Mouse (Mus musculus) lung, embryonic 15.5 days (tissue): ENCODE data around the gene Sf3b5. TPM values are rescaled to one million over a fixed set of nuclear protein-coding genes. Genes with fewer than 3 reads are reported as not detected.
A peak's percentile ranks its signal among the peaks of the same experiment; 100 is the strongest.

Source experiments
- ATAC-seq: fragments of 200-750 bp; cut with Nextera tagmentation; 2 replicates; pipeline ENCODE4 v1.8.0; 2017; ENCODE audit warnings: moderate number of reproducible peaks, borderline replicate concordance; ENCODE audit not compliant: low FRiP score, low TSS enrichment; ENCODE audit errors: extremely low read depth
- H3K27ac ChIP-seq: fragments of 300-500 bp; sonication (generic); 2 replicates; pipeline ENCODE4 v1.5.1; 2015; ENCODE audit warnings: moderate library complexity, mild to moderate bottlenecking, inconsistent platforms
- H3K27me3 ChIP-seq: fragments of 300-500 bp; sonication (generic); 2 replicates; pipeline ENCODE4 v1.6.1; 2015; ENCODE audit warnings: inconsistent platforms
- H3K36me3 ChIP-seq: fragments of 300-500 bp; sonication (generic); 2 replicates; pipeline ENCODE4 v1.6.1; 2015; ENCODE audit warnings: inconsistent platforms
- H3K4me1 ChIP-seq: fragments of 300-500 bp; sonication (generic); 2 replicates; pipeline ENCODE4 v1.6.1; 2015; ENCODE audit warnings: inconsistent platforms
- H3K4me2 ChIP-seq: fragments of 300-500 bp; sonication (generic); 2 replicates; pipeline ENCODE4 v1.6.1; 2015; ENCODE audit warnings: inconsistent platforms, mild to moderate bottlenecking, moderate library complexity
- H3K4me3 ChIP-seq: fragments of 300-500 bp; sonication (generic); 2 replicates; pipeline ENCODE4 v1.5.1; 2015; ENCODE audit warnings: mild to moderate bottlenecking, inconsistent platforms
- H3K9ac ChIP-seq: fragments of 300-500 bp; sonication (generic); 2 replicates; pipeline ENCODE4 v1.6.1; 2015; ENCODE audit warnings: inconsistent platforms
- H3K9me3 ChIP-seq: fragments of 300-500 bp; sonication (generic); 2 replicates; pipeline ENCODE4 v1.6.1; 2016; ENCODE audit warnings: inconsistent platforms
- WGBS: fragments of 180-500 bp; shearing (Covaris S2); methylation state at CpG from one replicate; pipeline ENCODE4 v1.1.7; 2015; 5-methylcytosine and 5-hydroxymethylcytosine counted together
- polyA plus RNA-seq: library from polyadenylated mRNA; unstranded; fragments of >200 nt; fragmentation: Nextera tagmentation; extraction: Ambion mirVana; gene quantifications from 2 replicates; pipeline ENCODE4 v1.2.1, GENCODE M21; 2015

The Sf3b5 gene
- polyA plus RNA-seq, 1 experiment from 2014 or later = 35.8 TPM

DNA sequence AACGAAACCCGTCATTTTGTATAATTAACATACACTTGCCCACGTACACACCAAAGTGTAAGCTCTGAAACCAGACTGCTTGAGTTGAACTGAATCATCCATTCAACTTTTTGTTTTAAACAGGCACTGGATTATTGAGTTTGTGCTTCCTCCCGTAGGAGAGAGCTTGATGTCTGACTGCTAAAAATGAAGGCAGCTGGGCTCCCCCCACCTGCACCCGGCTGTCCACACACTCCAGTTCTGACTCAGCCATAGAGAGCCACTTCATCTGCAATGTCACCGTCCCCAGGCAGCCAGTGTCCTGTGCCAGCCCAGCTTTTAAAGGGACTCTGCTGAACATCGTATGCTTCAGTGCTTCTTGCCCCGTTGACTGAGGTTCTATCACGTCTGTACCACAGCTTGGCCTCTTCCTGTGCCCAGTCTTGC lies 27.3 kb upstream of the Sf3b5 start:
- H3K9ac ChIP-seq = no peak overlapping the region
- no peaks in the 10 kb centered on the region for H3K9me3 ChIP-seq
- WGBS = 70% methylated on average over 9 of the region's 9 CpGs
- no peaks in the 10 kb centered on the region for H3K4me1 ChIP-seq
- H3K4me2 ChIP-seq = no peak overlapping the region
- H3K27me3 ChIP-seq = no peaks in the 10 kb centered on the region
- H3K4me3 ChIP-seq = no peak overlapping the region
- H3K27ac ChIP-seq = no peak overlapping the region
- no peak for ATAC-seq
- H3K36me3 ChIP-seq = no peaks in the 10 kb centered on the region

- 57% methylated on average over 7 of the region's 7 CpGs for WGBS
- no peaks in the 10 kb centered on the region for H3K4me1 ChIP-seq
- no peak overlapping the region for H3K4me3 ChIP-seq
- H3K9ac ChIP-seq = no peak overlapping the region
- no peaks in the 10 kb centered on the region for H3K9me3 ChIP-seq
- H3K4me2 ChIP-seq = no peak overlapping the region
- no peak for ATAC-seq
- no peak overlapping the region for H3K27ac ChIP-seq
- no peaks in the 10 kb centered on the region for H3K36me3 ChIP-seq
- no peaks in the 10 kb centered on the region for H3K27me3 ChIP-seq
Measured at GRCm38 (mm10) chr10:12981071-12981470, 24.1 kb upstream of the Sf3b5 start.

DNA sequence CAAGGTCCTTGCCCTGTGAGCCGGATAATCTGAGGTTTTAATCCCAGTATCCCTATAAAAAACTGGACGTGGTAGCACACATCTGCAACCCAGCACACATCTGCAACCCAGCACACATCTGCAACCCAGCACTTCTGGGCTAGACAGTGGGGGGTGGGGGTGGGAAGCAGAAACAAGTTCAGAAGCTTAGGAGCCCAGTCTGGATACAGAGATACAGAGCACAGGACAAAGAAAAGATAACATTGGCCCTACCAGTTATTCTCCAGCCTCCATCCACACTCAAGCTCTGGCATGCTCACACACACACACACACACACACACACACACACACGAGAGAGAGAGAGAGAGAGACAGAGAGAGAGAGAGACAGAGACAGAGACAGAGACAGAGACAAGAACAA lies 21.6 kb upstream of the Sf3b5 start:
- Histone ChIP-seq H3K9ac (no peak overlapping the region), H3K4me1 (no peaks in the 10 kb centered on the region), H3K9me3 (no peaks in the 10 kb centered on the region), H3K4me3 (no peak overlapping the region), H3K27ac (no peak overlapping the region), H3K4me2 (no peak overlapping the region), H3K36me3 (no peaks in the 10 kb centered on the region), H3K27me3 (no peaks in the 10 kb centered on the region)
- 68% methylated on average over 3 of the region's 3 CpGs for WGBS
- ATAC-seq = no peak

- ATAC-seq = no peak
- H3K4me2 ChIP-seq = no peak overlapping the region
- no peaks in the 10 kb centered on the region for H3K9me3 ChIP-seq
- no peaks in the 10 kb centered on the region for H3K36me3 ChIP-seq
- H3K9ac ChIP-seq = no peak overlapping the region
- H3K27me3 ChIP-seq = no peaks in the 10 kb centered on the region
- no peak overlapping the region for H3K4me3 ChIP-seq
- no peak overlapping the region for H3K27ac ChIP-seq
- 80% methylated on average over 3 of the region's 3 CpGs for WGBS
- no peaks in the 10 kb centered on the region for H3K4me1 ChIP-seq
Measured at GRCm38 (mm10) chr10:12985028-12985427, 20.1 kb upstream of the Sf3b5 start.

- Histone ChIP-seq H3K27ac (no peak overlapping the region), H3K27me3 (no peaks in the 10 kb centered on the region), H3K4me1 (no peaks in the 10 kb centered on the region), H3K9ac (no peak overlapping the region), H3K36me3 (no peaks in the 10 kb centered on the region), H3K9me3 (no peaks in the 10 kb centered on the region), H3K4me3 (no peak overlapping the region), H3K4me2 (no peak overlapping the region)
- WGBS = 65% methylated on average over 5 of the region's 5 CpGs
- ATAC-seq = no peak
Measured at GRCm38 (mm10) chr10:12986485-12986884, 18.7 kb upstream of the Sf3b5 start.

DNA sequence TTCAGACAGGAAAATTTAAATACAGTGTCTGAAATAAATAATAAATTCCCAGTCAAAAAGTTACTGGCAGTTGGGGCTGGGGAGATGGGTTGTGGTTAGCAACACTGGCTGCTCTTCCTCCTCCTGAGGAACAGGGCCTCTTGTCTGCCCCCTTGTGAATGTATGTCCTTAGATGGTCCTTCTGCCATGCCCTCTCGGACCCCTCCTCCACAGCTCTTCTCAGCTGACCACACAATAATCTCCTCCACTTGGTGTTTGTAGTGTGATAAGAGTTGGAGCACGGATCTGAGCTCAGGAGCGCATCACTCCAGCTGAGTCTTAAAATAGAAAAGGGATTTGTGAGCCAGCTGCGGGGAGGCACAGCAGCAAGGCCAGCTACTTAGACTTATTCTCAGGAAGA lies 18.2 kb upstream of the Sf3b5 start:
- Histone ChIP-seq H3K4me2 (no peak overlapping the region), H3K9ac (no peak overlapping the region), H3K4me1 (no peaks in the 10 kb centered on the region), H3K27me3 (no peaks in the 10 kb centered on the region), H3K36me3 (no peaks in the 10 kb centered on the region), H3K4me3 (no peak overlapping the region), H3K9me3 (no peaks in the 10 kb centered on the region), H3K27ac (no peak overlapping the region)
- ATAC-seq = no peak
- WGBS = 32% methylated on average over 4 of the region's 4 CpGs

DNA sequence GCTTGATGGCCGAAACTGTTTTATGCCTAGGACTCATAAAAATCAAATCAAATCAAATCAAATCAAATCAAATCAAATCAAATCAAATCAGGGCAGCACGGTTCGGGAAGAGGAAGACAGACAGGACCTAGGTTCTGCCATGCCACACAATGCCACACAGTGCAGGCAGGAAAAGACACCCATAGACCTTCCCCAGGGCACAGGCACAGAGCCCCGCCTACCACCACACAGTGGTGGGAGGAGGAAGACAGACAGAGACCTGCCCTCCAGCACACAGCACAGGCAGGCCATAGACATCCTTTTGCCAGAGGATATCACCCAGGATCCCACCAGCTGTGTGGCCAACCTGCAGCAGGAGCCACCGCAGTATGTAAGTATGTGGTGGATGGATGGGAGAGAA lies 13.2 kb upstream of the Sf3b5 start:
- H3K4me1 ChIP-seq = no peaks in the 10 kb centered on the region
- no peak overlapping the region for H3K9ac ChIP-seq
- ATAC-seq = no peak
- H3K4me2 ChIP-seq = no peak overlapping the region
- 83% methylated on average over 5 of the region's 5 CpGs for WGBS
- no peak overlapping the region for H3K4me3 ChIP-seq
- H3K9me3 ChIP-seq = no peaks in the 10 kb centered on the region
- H3K27ac ChIP-seq = no peak overlapping the region
- H3K36me3 ChIP-seq = no peaks in the 10 kb centered on the region
- no peaks in the 10 kb centered on the region for H3K27me3 ChIP-seq

DNA sequence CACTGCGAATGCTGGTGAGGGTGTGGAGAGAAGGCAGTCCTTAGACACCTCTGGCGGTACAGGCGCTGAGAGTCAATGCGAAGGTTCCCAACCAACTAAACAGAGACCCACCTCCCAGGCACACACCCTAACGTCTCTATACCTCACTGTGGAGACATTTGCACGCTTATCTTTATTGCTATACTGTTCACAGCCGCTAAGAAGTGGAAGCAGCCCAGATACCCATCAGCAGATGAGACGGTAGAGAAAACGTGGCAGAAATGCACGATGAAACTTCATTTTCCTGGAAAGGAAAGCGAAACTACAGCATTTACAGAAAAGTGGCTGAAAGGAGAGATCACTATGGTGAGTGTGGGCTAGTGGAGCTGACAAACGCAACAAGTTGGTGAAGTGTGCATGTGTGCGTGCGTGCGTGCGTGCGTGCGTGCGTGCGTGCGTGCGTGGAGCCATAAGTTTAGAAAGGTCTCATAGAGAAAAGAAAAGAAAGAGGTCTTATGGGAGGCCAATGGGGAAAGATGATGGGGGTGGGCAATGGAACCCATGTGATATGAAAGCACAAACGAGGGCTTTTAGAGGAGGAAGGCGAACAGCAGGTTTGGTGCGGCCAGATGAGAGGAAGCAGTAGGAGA lies 11.6 kb upstream of the Sf3b5 start:
- Histone ChIP-seq H3K36me3 (no peaks in the 10 kb centered on the region), H3K27me3 (no peaks in the 10 kb centered on the region), H3K4me2 (no peak overlapping the region), H3K4me3 (no peak overlapping the region), H3K9ac (no peak overlapping the region), H3K27ac (no peak overlapping the region), H3K9me3 (no peaks in the 10 kb centered on the region), H3K4me1 (no peaks in the 10 kb centered on the region)
- no peak for ATAC-seq
- WGBS = 81% methylated on average over 25 of the region's 25 CpGs

DNA sequence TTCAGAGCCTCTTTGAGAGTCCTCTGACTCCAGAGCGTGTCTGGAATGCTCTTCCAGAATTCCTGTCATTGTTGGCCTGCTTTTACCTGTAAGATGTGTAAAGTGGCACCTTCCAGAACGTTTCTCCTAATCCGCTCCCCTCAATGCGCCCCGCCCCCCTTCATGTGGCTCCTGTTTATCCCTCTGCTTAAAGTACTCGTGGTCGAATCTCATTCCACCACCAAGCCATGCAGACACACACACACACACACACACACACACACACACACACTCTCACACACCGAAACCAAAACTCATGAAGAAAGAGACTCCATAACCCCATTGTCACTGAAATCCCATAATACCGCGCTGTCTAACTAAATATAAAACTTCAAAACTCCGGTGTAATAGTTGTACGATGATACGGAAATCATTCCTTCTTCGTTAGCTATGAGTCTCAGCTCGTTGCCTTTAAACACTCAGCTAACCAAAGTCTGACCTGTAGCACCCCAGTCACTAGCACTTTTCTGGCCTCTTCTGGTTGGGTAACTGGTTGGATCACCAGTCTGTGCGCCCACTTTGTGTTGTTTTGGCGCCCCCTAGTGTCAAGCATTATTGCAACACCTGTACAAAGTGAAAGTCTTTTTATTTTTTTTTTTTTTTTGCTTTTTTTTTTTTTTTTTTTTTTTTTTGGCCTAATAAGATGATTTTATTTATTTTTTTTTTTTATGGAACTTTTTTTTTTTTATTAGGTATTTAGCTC lies 8.2 kb upstream of the Sf3b5 start:
- Histone ChIP-seq H3K4me2 (peak overlapping the region; percentile 21), H3K27me3 (no peaks in the 10 kb centered on the region), H3K27ac (no peak overlapping the region), H3K4me3 (no peak overlapping the region), H3K9ac (no peak overlapping the region), H3K9me3 (no peaks in the 10 kb centered on the region), H3K4me1 (no peaks in the 10 kb centered on the region), H3K36me3 (no peaks in the 10 kb centered on the region)
- WGBS = 42% methylated on average over 17 of the region's 17 CpGs
- ATAC-seq = peak; percentile 79

DNA sequence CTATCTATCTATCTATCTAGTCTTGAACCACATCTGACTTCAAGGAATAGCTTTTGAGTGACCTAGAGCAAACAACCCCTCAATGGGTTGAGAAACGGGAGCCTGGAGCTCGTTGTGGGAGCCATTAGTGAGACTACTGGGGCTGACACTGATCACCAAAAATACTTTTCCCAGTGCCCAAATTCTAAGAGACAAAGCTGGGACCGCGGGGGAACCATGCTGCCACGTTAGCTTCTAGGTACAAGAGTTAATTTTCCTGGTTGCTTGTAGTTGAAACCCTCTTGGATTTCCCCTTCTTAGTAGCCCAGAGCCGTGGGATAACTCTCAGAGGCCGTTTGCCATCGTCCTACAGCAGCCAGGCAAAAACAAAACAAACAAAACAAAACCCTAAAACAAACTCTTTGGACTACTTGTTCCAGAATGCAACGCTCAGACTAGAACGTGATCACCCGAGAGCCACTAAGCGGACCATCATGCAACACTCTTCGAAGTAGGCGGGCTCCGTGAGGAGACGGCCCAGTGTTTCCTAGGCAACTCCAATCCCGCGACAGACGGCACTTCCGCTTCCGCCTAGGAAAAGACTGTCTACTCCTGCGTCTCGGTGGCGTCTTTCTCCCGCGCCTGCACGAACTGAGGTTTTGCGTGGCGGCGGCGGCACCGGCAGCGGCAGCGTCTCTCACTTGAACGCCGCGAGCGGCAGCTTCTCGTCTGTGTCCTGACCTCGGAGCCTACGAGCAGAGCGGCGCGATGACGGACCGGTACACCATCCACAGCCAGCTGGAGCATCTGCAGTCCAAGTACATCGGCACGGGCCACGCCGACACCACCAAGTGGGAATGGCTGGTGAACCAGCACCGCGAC lies 3.0 kb downstream of the Sf3b5 start:
- 3% methylated on average over 52 of the region's 52 CpGs for WGBS
- peak; percentile 99 for ATAC-seq
- no peaks in the 10 kb centered on the region; the same call in 1 of the 2 replicates for H3K36me3 ChIP-seq
- H3K4me3 ChIP-seq = peak overlapping the region; percentile 76
- H3K27ac ChIP-seq = no peak overlapping the region; the same call in none of the 2 replicates
- H3K9me3 ChIP-seq = no peaks in the 10 kb centered on the region
- H3K4me2 ChIP-seq = peak overlapping the region; percentile 74
- H3K27me3 ChIP-seq = no peaks in the 10 kb centered on the region
- peaks cover 11% of the 10 kb centered on the region for H3K4me1 ChIP-seq
- H3K9ac ChIP-seq = peak overlapping the region; percentile 69

DNA sequence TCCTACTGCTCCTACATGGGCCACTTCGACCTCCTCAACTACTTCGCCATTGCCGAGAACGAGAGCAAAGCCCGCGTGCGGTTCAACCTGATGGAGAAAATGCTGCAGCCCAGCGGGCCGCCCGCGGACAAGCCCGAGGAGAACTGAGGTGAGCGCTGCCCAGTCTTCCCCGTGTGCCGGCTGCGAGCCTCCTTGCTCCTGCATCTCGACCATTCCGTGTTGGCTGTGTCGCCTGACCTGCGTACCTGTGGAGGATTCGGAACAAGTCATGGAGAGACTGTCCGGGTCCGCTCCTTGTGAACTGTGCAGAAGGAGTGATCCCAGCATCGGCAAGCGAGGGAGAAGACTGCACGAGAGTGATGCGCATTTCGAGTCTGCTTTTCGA lies 3.6 kb downstream of the Sf3b5 start:
- no peak for ATAC-seq
- Histone ChIP-seq H3K27me3 (no peaks in the 10 kb centered on the region), H3K9me3 (no peaks in the 10 kb centered on the region), H3K36me3 (no peaks in the 10 kb centered on the region; the same call in 1 of the 2 replicates), H3K4me1 (peaks cover 11% of the 10 kb centered on the region), H3K4me2 (peak overlapping the region; percentile 63), H3K9ac (peak overlapping the region; percentile 69), H3K4me3 (peak overlapping the region; percentile 76), H3K27ac (no peak overlapping the region; the same call in 1 of the 2 replicates)
- 1% methylated on average over 29 of the region's 29 CpGs for WGBS

- Histone ChIP-seq H3K36me3 (no peaks in the 10 kb centered on the region; the same call in 1 of the 2 replicates), H3K4me1 (peaks cover 10% of the 10 kb centered on the region), H3K4me2 (no peak overlapping the region), H3K9me3 (no peaks in the 10 kb centered on the region), H3K9ac (no peak overlapping the region), H3K27ac (no peak overlapping the region), H3K27me3 (no peaks in the 10 kb centered on the region), H3K4me3 (no peak overlapping the region)
- ATAC-seq = no peak
- WGBS = 72% methylated on average over 7 of the region's 7 CpGs
Measured at GRCm38 (mm10) chr10:13014026-13014425, 8.9 kb downstream of the Sf3b5 start.
